Mouse (Mus musculus) heart, adult 2 months (tissue): ENCODE measurements around the gene 4930524J08Rik.

Source experiments
- CTCF ChIP-seq: fragments of 200-600 bp; IDR thresholded peaks from 2 replicates; pipeline ENCODE4 v1.8.1; 2022; ENCODE audit warnings: antibody characterized with exemption, mild to moderate bottlenecking, moderate library complexity
- EP300 ChIP-seq: fragments of 200-500 bp; IDR thresholded peaks from 2 replicates; pipeline ENCODE4 v1.6.1; 2011; ENCODE audit warnings: low read depth, low read length, control low read depth; ENCODE audit not compliant: insufficient read depth
- POLR2A ChIP-seq: fragments of 200-500 bp; IDR thresholded peaks from 2 replicates; pipeline ENCODE4 v1.6.1; 2011; ENCODE audit warnings: mild to moderate bottlenecking, low read depth, low read length, control low read depth; ENCODE audit not compliant: insufficient read depth

DNA sequence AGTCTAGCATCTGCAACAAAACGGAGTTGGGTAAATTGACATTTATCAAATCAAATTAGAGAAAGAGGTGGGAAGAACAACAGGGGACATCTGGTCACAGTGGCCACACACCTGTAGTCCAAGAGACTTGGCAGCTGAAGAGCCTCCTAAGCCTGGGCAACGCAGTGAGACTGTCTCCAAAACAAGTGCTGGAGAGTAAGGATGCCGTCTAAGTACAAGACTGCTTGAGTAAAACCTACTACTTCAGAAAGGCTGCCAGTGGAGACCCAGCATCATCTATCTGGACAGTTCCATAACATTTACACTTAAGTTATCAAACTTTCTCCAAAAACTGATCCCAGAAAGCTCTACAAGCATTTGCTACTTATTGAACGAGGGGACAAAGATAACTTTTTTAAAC, 3.8 kb upstream of the 4930524J08Rik start:
- TF ChIP-seq POLR2A (no peak), CTCF (no peak), EP300 (no peak)
